Mouse (Mus musculus) gonadal fat pad, adult 2 months (tissue): ENCODE data around the gene Olfr705. TPM values are rescaled to one million over a fixed set of nuclear protein-coding genes. Genes with fewer than 3 reads are reported as not detected.
"Not testable (repeated sequence)": the region's sequence is repeated elsewhere in the genome, so short reads cannot be mapped to it uniquely, and the experiment has no call there.

Experiments used
- DNase-seq: peaks from one replicate; pipeline ENCODE4 v3.0.0-alpha.2; 2012; ENCODE audit warnings: low read depth
- polyA plus RNA-seq: library from polyadenylated mRNA; depleted of rRNA; stranded (reverse); fragments of >200 nt; gene quantifications from 2 replicates; pipeline ENCODE4 v1.2.3, GENCODE M21; 2012; rRNA removed

Gene Olfr705
- not detected in 2 replicates for polyA plus RNA-seq

GRCm38 (mm10) chr7:106876791-106877190 is at the start of gene Olfr705:
Gene Olfr705, minus strand, starts transcription at chr7:106876891.
- no peak for DNase-seq

GRCm38 (mm10) chr7:106920961-106921360 is 44.3 kb upstream of the Olfr705 start:
- not testable (repeated sequence) for DNase-seq

GRCm38 (mm10) chr7:106907676-106908075 is 31.0 kb upstream of the Olfr705 start, which contains the start of gene Olfr1532-ps1:
Gene Olfr1532-ps1, plus strand, starts transcription at chr7:106908001.
- DNase-seq, result no peak

- DNase-seq, result not testable (repeated sequence)
These were observed 24.4 kb upstream of the Olfr705 start, which contains the start of gene Olfr707 for GRCm38 (mm10) chr7:106901141-106901540. Gene Olfr707, minus strand, starts transcription at chr7:106901241.

- no peak for DNase-seq
These were observed 11.4 kb upstream of the Olfr705 start, which contains the start of gene Olfr706 for GRCm38 (mm10) chr7:106888062-106888461. Gene Olfr706, minus strand, starts transcription at chr7:106888162.

- no peak for DNase-seq
These were observed 13.8 kb downstream of the Olfr705 start, which contains the start of gene Olfr704 for GRCm38 (mm10) chr7:106862885-106863284. Gene Olfr704, plus strand, starts transcription at chr7:106863185.

GRCm38 (mm10) chr7:106843060-106843459 is 33.6 kb downstream of the Olfr705 start, which contains the start of gene Olfr703:
Gene Olfr703, plus strand, starts transcription at chr7:106843360.
- DNase-seq, result no peak

GRCm38 (mm10) chr7:106833793-106834192 is 42.9 kb downstream of the Olfr705 start, which contains the start of gene Olfr702:
Gene Olfr702, minus strand, starts transcription at chr7:106833893.
- no peak for DNase-seq

Other genes starting within 250 kb of the Olfr705 start
- not detected in 2 replicates for gene Olfr693, start 196.3 kb downstream of the Olfr705 start, polyA plus RNA-seq
- gene Olfr694, start 185.1 kb downstream of the Olfr705 start, polyA plus RNA-seq, result not detected in 2 replicates
- gene Olfr695, start 160.5 kb downstream of the Olfr705 start, polyA plus RNA-seq, result not detected in 2 replicates
- not detected in 2 replicates for gene Olfr697, start 134.4 kb downstream of the Olfr705 start, polyA plus RNA-seq
- gene Olfr698, start 121.5 kb downstream of the Olfr705 start, polyA plus RNA-seq, result not detected in 2 replicates
- not detected in 2 replicates for gene Olfr699, start 83.7 kb downstream of the Olfr705 start, polyA plus RNA-seq
- not detected in 2 replicates for gene Olfr700, start 68.1 kb downstream of the Olfr705 start, polyA plus RNA-seq
- 0.14 TPM in 1 of 2 replicates, not detected in the other for gene Olfr701, start 62.8 kb downstream of the Olfr705 start, polyA plus RNA-seq
- not detected in 2 replicates for gene Olfr702, start 43.0 kb downstream of the Olfr705 start, polyA plus RNA-seq
- not detected in 2 replicates for gene Olfr703, start 33.5 kb downstream of the Olfr705 start, polyA plus RNA-seq
- gene Olfr704, start 13.7 kb downstream of the Olfr705 start, polyA plus RNA-seq, result not detected in 2 replicates
- not detected in 2 replicates for gene Olfr706, start 11.3 kb upstream of the Olfr705 start, polyA plus RNA-seq
- gene Olfr707, start 24.4 kb upstream of the Olfr705 start, polyA plus RNA-seq, result not detected in 2 replicates
- gene Olfr1532-ps1, start 31.1 kb upstream of the Olfr705 start, polyA plus RNA-seq, result not detected in 2 replicates
- not detected in 2 replicates for gene Olfr709-ps1, start 55.3 kb upstream of the Olfr705 start, polyA plus RNA-seq
- not detected in 2 replicates for gene Olfr710, start 71.4 kb upstream of the Olfr705 start, polyA plus RNA-seq
- gene Olfr6, start 87.0 kb upstream of the Olfr705 start, polyA plus RNA-seq, result not detected in 2 replicates
- gene Olfr711, start 98.6 kb upstream of the Olfr705 start, polyA plus RNA-seq, result not detected in 2 replicates
- not detected in 2 replicates for gene Olfr2, start 129.2 kb upstream of the Olfr705 start, polyA plus RNA-seq
- not detected in 2 replicates for gene Olfr713, start 154.3 kb upstream of the Olfr705 start, polyA plus RNA-seq
- not detected in 2 replicates for gene Olfr714, start 194.1 kb upstream of the Olfr705 start, polyA plus RNA-seq
- not detected in 2 replicates for gene Olfr17, start 216.3 kb upstream of the Olfr705 start, polyA plus RNA-seq
- gene Olfr715b, start 233.5 kb upstream of the Olfr705 start, polyA plus RNA-seq, result not detected in 2 replicates